Mouse (Mus musculus): ENCODE results near the gene Braf.

Braf gene

DNA sequence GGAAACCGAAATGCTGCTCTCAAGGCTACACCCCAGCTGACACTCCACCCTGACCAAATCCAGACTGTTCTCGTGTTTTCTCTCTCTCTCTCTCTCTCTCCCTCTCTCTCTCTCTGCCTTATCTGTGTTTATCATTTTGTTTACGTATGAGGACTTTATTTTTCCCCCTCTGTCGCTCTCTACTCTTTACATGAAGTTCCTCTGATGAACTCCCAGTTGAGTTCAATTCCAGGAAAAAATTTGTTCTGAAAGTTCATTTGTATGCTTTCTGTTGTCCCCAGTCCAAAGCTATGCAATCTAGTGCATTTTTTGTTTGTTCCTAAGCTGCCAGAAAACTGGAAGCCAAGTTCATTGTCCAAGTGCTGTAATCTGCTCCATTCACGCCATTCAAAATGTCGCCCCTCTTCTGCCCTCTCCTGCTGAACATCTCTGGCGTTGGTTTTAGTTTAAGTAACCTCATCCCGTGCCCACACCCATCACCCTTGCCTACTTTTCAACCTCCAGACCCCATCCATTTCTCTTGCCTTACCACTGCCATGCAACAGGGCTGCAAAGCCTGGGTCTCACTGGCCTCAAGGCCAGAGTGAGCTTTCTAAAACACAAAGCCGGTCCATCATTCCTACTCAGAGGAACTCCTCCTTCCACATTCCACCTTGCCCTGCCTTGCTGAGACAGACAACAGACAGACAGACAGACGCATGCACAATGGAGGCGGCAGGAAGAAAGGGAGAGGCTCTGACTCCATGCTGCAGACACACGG, 170.2 kb downstream of the Braf start:
- no peak for DNase-seq
